Mouse (Mus musculus): ENCODE measurements around the gene Plekhm3. TPM values are rescaled to one million over a fixed set of nuclear protein-coding genes. Genes with fewer than 3 reads are reported as not detected.

Plekhm3 gene
- polyA plus RNA-seq, 1 experiment from 2014 or later = 5.0 TPM

DNA sequence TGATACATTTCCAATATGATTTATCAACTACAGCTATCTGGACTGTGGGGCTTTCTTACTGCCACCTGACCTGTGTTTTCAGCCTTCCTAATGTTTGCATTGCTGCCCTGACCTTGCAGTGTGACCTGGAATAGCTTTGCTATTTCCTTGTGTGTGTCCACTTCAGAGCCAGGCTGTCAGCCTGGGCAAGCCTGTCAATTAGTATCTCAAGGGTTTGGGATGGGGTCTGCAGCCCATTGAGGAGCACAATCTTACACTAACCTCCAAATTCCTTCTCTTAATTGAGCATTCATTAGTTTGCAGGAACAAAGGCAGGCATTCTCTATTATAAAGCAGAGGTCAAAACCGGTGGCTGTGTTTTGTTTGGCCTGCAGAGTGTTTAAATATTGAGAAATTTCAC lies 107.6 kb downstream of the Plekhm3 start:
- H3K4me3 ChIP-seq (ENCODE audit: low read length) = no peak overlapping the region
- H3K9ac ChIP-seq (replicated peaks; ENCODE audit: low read length) = no peak overlapping the region
- peaks cover 24% of the 10 kb centered on the region for H3K4me1 ChIP-seq (ENCODE audit: insufficient read depth, low read length)
- no peak overlapping the region for H3K27ac ChIP-seq (ENCODE audit: low read length)
- no peak for ATAC-seq (ENCODE audit: low FRiP score, low TSS enrichment)
- no peaks in the 10 kb centered on the region for H3K27me3 ChIP-seq (ENCODE audit: insufficient read depth, low read length)
- H3K9me3 ChIP-seq (ENCODE audit: low read length) = no peaks in the 10 kb centered on the region
- no peak overlapping the region for H3K4me2 ChIP-seq (replicated peaks; ENCODE audit: low read depth, low read length)
- WGBS = 41% methylated on average over 1 of the region's 1 CpGs
- no peaks in the 10 kb centered on the region for H3K36me3 ChIP-seq (ENCODE audit: insufficient read depth, low read length)

DNA sequence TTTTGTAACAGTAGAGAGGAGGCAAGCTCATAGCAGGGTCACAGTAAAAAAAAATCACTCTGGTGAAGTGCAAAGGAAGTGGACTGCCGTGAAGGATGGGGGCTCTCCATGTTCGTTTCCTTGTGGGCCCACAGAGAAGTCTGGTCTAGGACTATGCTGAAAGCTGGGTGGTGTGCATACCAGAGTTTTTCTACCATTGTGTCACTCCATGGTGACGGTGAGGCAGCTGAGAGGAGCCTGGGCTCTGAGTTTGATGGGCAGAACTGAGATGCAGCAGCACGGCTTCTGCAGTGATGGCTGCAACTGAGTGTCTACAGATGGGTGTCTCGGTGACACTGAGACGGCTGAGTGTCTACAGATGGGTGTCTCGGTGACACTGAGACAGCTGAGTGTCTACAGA lies 108.5 kb downstream of the Plekhm3 start:
- H3K27ac ChIP-seq (ENCODE audit: low read length) = no peak overlapping the region
- no peak for ATAC-seq (ENCODE audit: low FRiP score, low TSS enrichment)
- 73% methylated on average over 7 of the region's 7 CpGs for WGBS

DNA sequence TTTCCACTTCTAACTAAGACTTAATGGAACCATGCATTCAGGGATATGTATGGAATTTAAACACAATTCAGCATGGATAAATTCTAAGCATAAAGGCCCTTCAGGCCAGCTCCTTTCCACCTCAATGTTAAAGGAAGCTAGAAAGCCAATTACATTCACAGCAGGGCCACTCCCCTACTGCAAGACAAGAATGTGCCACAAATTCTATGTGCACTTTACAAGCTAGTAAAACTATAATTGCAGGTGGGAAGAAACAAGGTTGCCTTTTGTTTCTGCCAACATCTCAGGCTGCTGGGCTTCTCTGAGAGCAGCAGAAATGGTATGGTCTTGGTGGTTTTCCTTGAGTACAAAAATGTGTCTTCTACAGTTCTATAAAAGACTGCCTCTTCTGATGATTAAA lies 109.1 kb downstream of the Plekhm3 start:
- no peak overlapping the region for H3K4me3 ChIP-seq (ENCODE audit: low read length)
- no peaks in the 10 kb centered on the region for H3K27me3 ChIP-seq (ENCODE audit: insufficient read depth, low read length)
- no peaks in the 10 kb centered on the region for H3K36me3 ChIP-seq (ENCODE audit: insufficient read depth, low read length)

More for the DNA sequence above, 108.5 kb downstream of the Plekhm3 start:
- peaks cover 24% of the 10 kb centered on the region for H3K4me1 ChIP-seq (ENCODE audit: insufficient read depth, low read length)
- H3K9ac ChIP-seq (replicated peaks; ENCODE audit: low read length) = no peak overlapping the region
- H3K27me3 ChIP-seq (ENCODE audit: insufficient read depth, low read length) = no peaks in the 10 kb centered on the region
- H3K4me3 ChIP-seq (ENCODE audit: low read length) = no peak overlapping the region
- H3K4me2 ChIP-seq (replicated peaks; ENCODE audit: low read depth, low read length) = no peak overlapping the region
- no peaks in the 10 kb centered on the region for H3K9me3 ChIP-seq (ENCODE audit: low read length)
- H3K36me3 ChIP-seq (ENCODE audit: insufficient read depth, low read length) = no peaks in the 10 kb centered on the region

DNA sequence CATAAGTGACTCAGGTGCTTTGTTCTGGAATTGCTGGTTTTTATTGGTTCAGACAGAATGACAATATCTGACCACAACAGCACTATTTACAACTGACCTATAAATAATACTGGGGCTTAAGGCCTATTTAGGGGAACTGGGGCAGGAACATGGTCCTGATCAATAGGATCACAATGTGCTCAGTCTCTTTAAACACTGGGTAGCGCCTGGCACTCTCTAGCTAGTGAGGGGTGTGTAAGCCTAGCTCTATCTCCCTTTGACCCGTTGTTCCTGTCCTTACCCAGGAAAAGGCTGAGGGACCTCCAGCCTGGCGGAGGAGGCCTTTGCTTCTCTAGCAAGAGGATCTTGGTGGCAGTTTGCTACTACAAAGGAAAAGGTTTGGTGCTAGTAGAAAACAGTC lies 111.6 kb downstream of the Plekhm3 start:
- no peak overlapping the region for H3K4me2 ChIP-seq (replicated peaks; ENCODE audit: low read depth, low read length)
- no peak overlapping the region for H3K9ac ChIP-seq (replicated peaks; ENCODE audit: low read length)
- no peaks in the 10 kb centered on the region for H3K27me3 ChIP-seq (ENCODE audit: insufficient read depth, low read length)
- peaks cover 21% of the 10 kb centered on the region for H3K4me1 ChIP-seq (ENCODE audit: insufficient read depth, low read length)
- no peak overlapping the region for H3K4me3 ChIP-seq (ENCODE audit: low read length)
- H3K36me3 ChIP-seq (ENCODE audit: insufficient read depth, low read length) = no peaks in the 10 kb centered on the region
- ATAC-seq (ENCODE audit: low FRiP score, low TSS enrichment) = no peak
- no peaks in the 10 kb centered on the region for H3K9me3 ChIP-seq (ENCODE audit: low read length)
- 79% methylated on average over 3 of the region's 3 CpGs for WGBS
- H3K27ac ChIP-seq (ENCODE audit: low read length) = no peak overlapping the region

More for the DNA sequence above, 109.1 kb downstream of the Plekhm3 start:
- H3K9ac ChIP-seq (replicated peaks; ENCODE audit: low read length) = no peak overlapping the region
- no peak overlapping the region for H3K27ac ChIP-seq (ENCODE audit: low read length)
- H3K4me2 ChIP-seq (replicated peaks; ENCODE audit: low read depth, low read length) = no peak overlapping the region
- H3K4me1 ChIP-seq (ENCODE audit: insufficient read depth, low read length) = peaks cover 24% of the 10 kb centered on the region
- no peaks in the 10 kb centered on the region for H3K9me3 ChIP-seq (ENCODE audit: low read length)
- ATAC-seq (ENCODE audit: low FRiP score, low TSS enrichment) = no peak

DNA sequence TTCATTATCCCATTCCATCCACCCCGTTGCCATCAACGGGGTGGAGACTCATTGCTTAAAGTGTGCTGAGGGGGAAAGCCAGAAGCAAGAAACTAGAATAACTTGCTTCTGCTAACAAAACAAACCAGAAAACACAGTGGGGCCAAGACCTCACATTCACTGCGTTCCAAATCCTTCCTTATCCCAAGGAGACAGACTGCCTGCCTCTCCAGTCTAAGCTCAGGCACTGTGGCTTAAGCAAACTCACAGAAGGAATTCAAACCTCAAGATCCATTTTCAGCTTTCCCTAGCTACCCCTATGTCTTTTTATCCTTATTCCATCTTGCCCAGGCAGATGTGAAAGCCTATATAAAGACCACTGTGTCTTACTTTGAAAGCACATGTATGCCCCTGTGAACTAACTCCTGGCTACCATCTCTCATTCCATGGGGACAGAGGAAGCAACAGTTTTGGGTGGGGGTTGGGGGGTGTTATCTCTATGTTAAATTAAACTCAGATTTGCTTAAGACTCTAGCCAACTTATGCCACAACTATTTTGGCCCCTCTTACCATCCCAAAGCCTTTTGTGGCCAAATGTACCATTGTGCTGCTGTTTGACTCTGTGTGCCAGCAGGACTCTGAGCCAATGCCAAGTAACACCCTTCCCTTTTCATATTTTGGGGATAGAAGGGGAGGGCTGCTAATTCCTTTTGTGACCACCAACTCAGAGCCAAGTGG lies 112.6 kb downstream of the Plekhm3 start:
- H3K36me3 ChIP-seq (ENCODE audit: insufficient read depth, low read length) = no peaks in the 10 kb centered on the region
- H3K9ac ChIP-seq (replicated peaks; ENCODE audit: low read length) = no peak overlapping the region
- H3K4me3 ChIP-seq (ENCODE audit: low read length) = no peak overlapping the region
- no peaks in the 10 kb centered on the region for H3K9me3 ChIP-seq (ENCODE audit: low read length)
- H3K4me1 ChIP-seq (ENCODE audit: insufficient read depth, low read length) = peaks cover 18% of the 10 kb centered on the region
- WGBS = 60% methylated on average over 3 of the region's 3 CpGs
- H3K27me3 ChIP-seq (ENCODE audit: insufficient read depth, low read length) = no peaks in the 10 kb centered on the region
- no peak overlapping the region for H3K4me2 ChIP-seq (replicated peaks; ENCODE audit: low read depth, low read length)
- H3K27ac ChIP-seq (ENCODE audit: low read length) = no peak overlapping the region
- no peak for ATAC-seq (ENCODE audit: low FRiP score, low TSS enrichment)

DNA sequence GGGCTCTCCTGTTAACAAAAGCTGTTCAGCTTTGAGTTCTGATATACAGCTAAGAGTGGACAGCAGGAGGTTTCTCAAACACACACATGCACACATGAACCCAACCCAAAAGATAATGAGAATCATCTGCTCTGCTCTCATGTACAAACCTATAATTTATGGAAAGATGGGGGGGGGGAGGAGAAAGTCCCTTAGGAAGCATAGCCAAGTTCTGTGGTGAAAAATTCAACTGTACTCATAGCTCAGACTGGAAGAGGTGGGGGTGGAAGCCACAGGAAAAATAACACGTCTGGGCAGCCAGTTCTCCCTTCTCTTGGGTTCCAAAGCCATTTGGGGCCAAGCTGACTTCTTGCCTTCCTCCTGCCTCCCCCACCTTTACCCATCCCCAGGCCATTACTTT lies 115.7 kb downstream of the Plekhm3 start:
- H3K4me1 ChIP-seq (ENCODE audit: insufficient read depth, low read length) = peaks cover 18% of the 10 kb centered on the region
- no peak overlapping the region for H3K27ac ChIP-seq (ENCODE audit: low read length)
- H3K36me3 ChIP-seq (ENCODE audit: insufficient read depth, low read length) = no peaks in the 10 kb centered on the region
- no peaks in the 10 kb centered on the region for H3K27me3 ChIP-seq (ENCODE audit: insufficient read depth, low read length)
- ATAC-seq (ENCODE audit: low FRiP score, low TSS enrichment) = no peak
- H3K4me2 ChIP-seq (replicated peaks; ENCODE audit: low read depth, low read length) = no peak overlapping the region
- WGBS = 16% methylated on average over 1 of the region's 1 CpGs
- no peaks in the 10 kb centered on the region for H3K9me3 ChIP-seq (ENCODE audit: low read length)
- H3K9ac ChIP-seq (replicated peaks; ENCODE audit: low read length) = no peak overlapping the region
- H3K4me3 ChIP-seq (ENCODE audit: low read length) = no peak overlapping the region

DNA sequence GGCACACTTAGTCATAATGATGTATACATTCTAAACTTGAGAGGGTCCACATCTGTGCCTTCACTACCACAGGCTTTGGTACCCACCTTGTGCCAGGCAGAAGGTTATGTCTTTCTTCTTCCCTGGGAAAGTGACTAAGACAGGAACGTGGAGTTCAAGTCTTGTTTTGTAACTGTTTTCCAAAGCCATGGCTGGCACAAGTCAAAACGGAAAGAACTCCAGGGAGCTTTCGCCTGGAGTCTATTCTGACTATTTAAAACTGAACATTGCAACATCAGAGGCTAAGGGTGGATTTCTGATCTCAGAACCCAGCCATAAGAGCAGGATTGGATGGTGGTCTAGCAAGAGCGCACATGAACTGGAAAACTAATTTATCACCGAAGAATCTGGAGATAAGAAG lies 120.0 kb downstream of the Plekhm3 start:
- Histone ChIP-seq H3K9ac (replicated peaks; ENCODE audit: low read length) (no peak overlapping the region), H3K4me1 (ENCODE audit: insufficient read depth, low read length) (0 out of 2 replicates have a peak, but pooled peaks cover 4% of the 10 kb centered on the region), H3K27ac (ENCODE audit: low read length) (no peak overlapping the region), H3K4me3 (ENCODE audit: low read length) (no peak overlapping the region), H3K27me3 (ENCODE audit: insufficient read depth, low read length) (no peaks in the 10 kb centered on the region), H3K4me2 (replicated peaks; ENCODE audit: low read depth, low read length) (no peak overlapping the region), H3K36me3 (ENCODE audit: insufficient read depth, low read length) (no peaks in the 10 kb centered on the region), H3K9me3 (ENCODE audit: low read length) (no peaks in the 10 kb centered on the region)
- 86% methylated on average over 5 of the region's 5 CpGs for WGBS
- no peak for ATAC-seq (ENCODE audit: low FRiP score, low TSS enrichment)

DNA sequence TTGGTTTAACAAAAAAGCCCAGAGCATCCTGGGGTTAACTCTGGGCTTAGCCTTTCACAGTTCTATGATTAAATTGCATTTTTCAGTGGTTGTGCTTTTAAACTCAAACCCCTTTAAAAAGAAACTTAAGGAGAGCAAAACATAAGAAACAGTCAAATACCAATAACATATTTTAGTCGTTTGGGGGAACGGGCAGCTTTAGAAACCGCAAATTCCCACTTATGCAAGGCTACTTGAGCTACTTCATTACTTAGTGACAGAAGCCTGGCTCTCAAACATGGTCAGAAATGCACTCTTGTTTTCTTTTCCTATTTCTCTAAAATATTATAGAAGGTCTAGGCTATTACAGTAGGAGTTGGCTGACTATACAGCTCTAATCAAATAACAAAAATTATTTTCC lies 120.5 kb downstream of the Plekhm3 start:
- no peak for ATAC-seq (ENCODE audit: low FRiP score, low TSS enrichment)
- no peak overlapping the region for H3K9ac ChIP-seq (replicated peaks; ENCODE audit: low read length)
- H3K4me1 ChIP-seq (ENCODE audit: insufficient read depth, low read length) = 0 out of 2 replicates have a peak, but pooled peaks cover 3% of the 10 kb centered on the region
- no peaks in the 10 kb centered on the region for H3K36me3 ChIP-seq (ENCODE audit: insufficient read depth, low read length)
- H3K9me3 ChIP-seq (ENCODE audit: low read length) = no peaks in the 10 kb centered on the region
- H3K4me2 ChIP-seq (replicated peaks; ENCODE audit: low read depth, low read length) = no peak overlapping the region
- H3K27ac ChIP-seq (ENCODE audit: low read length) = no peak overlapping the region
- no peak overlapping the region for H3K4me3 ChIP-seq (ENCODE audit: low read length)
- no peaks in the 10 kb centered on the region for H3K27me3 ChIP-seq (ENCODE audit: insufficient read depth, low read length)
- 69% methylated on average over 3 of the region's 3 CpGs for WGBS

DNA sequence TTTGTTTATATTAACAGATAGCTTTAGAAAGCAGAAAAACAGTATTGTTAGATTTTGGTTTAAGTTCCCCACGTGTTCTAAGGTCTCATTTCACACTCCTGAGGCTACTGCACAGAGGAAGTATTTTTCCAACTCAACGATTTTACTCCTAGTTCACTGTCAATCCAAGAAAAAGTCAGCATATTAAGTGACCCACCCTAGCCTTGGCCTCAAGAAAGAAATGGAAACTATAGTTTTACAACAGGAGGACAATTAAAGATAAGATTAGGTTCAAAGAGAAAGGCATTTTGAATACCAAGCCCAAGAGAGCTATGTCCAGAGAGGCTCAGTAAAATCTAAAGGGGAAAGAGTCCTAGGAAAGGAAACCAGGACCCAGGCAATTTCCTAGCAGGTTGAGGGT lies 125.1 kb downstream of the Plekhm3 start:
- no peaks in the 10 kb centered on the region for H3K9me3 ChIP-seq (ENCODE audit: low read length)
- H3K4me2 ChIP-seq (replicated peaks; ENCODE audit: low read depth, low read length) = no peak overlapping the region
- H3K36me3 ChIP-seq (ENCODE audit: insufficient read depth, low read length) = no peaks in the 10 kb centered on the region
- peaks cover 6% of the 10 kb centered on the region for H3K4me1 ChIP-seq (ENCODE audit: insufficient read depth, low read length)
- no peak overlapping the region for H3K27ac ChIP-seq (ENCODE audit: low read length)
- H3K27me3 ChIP-seq (ENCODE audit: insufficient read depth, low read length) = no peaks in the 10 kb centered on the region
- no peak overlapping the region for H3K4me3 ChIP-seq (ENCODE audit: low read length)
- no peak overlapping the region for H3K9ac ChIP-seq (replicated peaks; ENCODE audit: low read length)
- no peak for ATAC-seq (ENCODE audit: low FRiP score, low TSS enrichment)
- 24% methylated on average over 2 of the region's 2 CpGs for WGBS

DNA sequence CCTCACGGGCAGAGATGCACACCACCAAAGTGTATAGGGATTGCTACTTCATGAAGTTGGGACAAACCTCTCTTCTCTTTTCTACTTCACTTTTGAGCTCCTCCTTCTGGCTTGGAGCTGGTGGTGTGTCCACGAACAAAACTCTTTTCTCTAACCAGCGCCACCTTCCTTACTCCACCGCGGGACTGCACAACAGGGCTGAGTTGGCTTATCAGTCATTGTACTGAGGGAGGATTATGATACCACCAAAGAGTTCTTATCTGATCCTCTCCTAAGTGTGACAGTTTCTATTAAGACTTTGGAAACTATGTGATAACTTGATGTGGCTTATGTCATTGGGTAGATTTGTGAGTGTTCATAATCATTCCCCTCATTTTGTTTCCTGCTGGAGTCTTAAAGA lies 129.2 kb downstream of the Plekhm3 start:
- 93% methylated on average over 5 of the region's 5 CpGs for WGBS
- no peaks in the 10 kb centered on the region for H3K27me3 ChIP-seq (ENCODE audit: insufficient read depth, low read length)
- no peak overlapping the region for H3K4me3 ChIP-seq (ENCODE audit: low read length)
- H3K9me3 ChIP-seq (ENCODE audit: low read length) = no peaks in the 10 kb centered on the region
- no peak overlapping the region for H3K9ac ChIP-seq (replicated peaks; ENCODE audit: low read length)
- ATAC-seq (ENCODE audit: low FRiP score, low TSS enrichment) = no peak
- no peaks in the 10 kb centered on the region for H3K36me3 ChIP-seq (ENCODE audit: insufficient read depth, low read length)
- peaks cover 17% of the 10 kb centered on the region for H3K4me1 ChIP-seq (ENCODE audit: insufficient read depth, low read length)
- H3K27ac ChIP-seq (ENCODE audit: low read length) = no peak overlapping the region
- no peak overlapping the region for H3K4me2 ChIP-seq (replicated peaks; ENCODE audit: low read depth, low read length)

All from kidney, embryonic 16.5 days (tissue).